Mouse (Mus musculus): ENCODE measurements around the gene Gm49339. TPM values are rescaled to one million over a fixed set of nuclear protein-coding genes. Genes with fewer than 3 reads are reported as not detected.

Gm49339 gene
- polyA plus RNA-seq, 1 experiment from 2014 or later, result 4.0 TPM

- no peak for DNase-seq
Measured at GRCm38 (mm10) chr10:51526633-51527032, 46.2 kb downstream of the Gm49339 start.

GRCm38 (mm10) chr10:51528840-51529434 lies 48.5 kb downstream of the Gm49339 start:
- 27% methylated on average over 8 of the region's 8 CpGs for WGBS (ENCODE audit: insufficient replicate concordance)
- Histone ChIP-seq H3K36me3 (replicated peaks; ENCODE audit: insufficient read depth, low read length) (no peaks in the 10 kb centered on the region), H3K4me2 (ENCODE audit: low read depth, low read length) (no peak overlapping the region), H3K4me3 (ENCODE audit: low read depth, low read length) (no peak overlapping the region), H3K27me3 (ENCODE audit: insufficient read depth, low read length) (no peaks in the 10 kb centered on the region), H3K9me3 (ENCODE audit: low read length) (no peaks in the 10 kb centered on the region), H3K4me1 (ENCODE audit: insufficient read depth) (no peaks in the 10 kb centered on the region), H3K9ac (replicated peaks) (no peak overlapping the region), H3K27ac (ENCODE audit: low read depth) (no peak overlapping the region)
- ATAC-seq (peak; percentile 35; the same call in 1 of the 2 replicates), DNase-seq (no peak)
- no peak for TF ChIP-seq EP300 (IDR thresholded peaks at IDR 0.05; ENCODE audit: low read depth)
- no peak for TF ChIP-seq CTCF (IDR thresholded peaks at IDR 0.05; ENCODE audit: low read depth)

More at GRCm38 (mm10) chr10:51526633-51527032, 46.2 kb downstream of the Gm49339 start:
- peak overlapping the region; percentile 55 for H3K27ac ChIP-seq (ENCODE audit: low read depth)
- 72% methylated on average over 4 of the region's 4 CpGs for WGBS (ENCODE audit: insufficient replicate concordance)
- H3K27me3 ChIP-seq (ENCODE audit: insufficient read depth, low read length), result no peaks in the 10 kb centered on the region
- ATAC-seq, result no peak
- H3K9me3 ChIP-seq (ENCODE audit: low read length), result no peaks in the 10 kb centered on the region
- H3K4me1 ChIP-seq (ENCODE audit: insufficient read depth), result no peaks in the 10 kb centered on the region
- TF ChIP-seq CTCF (IDR thresholded peaks at IDR 0.05; ENCODE audit: low read depth), result no peak
- TF ChIP-seq EP300 (IDR thresholded peaks at IDR 0.05; ENCODE audit: low read depth), result no peak
- peak overlapping the region; percentile 11; the same call in 1 of the 2 replicates for H3K4me3 ChIP-seq (ENCODE audit: low read depth, low read length)
- no peaks in the 10 kb centered on the region for H3K36me3 ChIP-seq (replicated peaks; ENCODE audit: insufficient read depth, low read length)
- H3K9ac ChIP-seq (replicated peaks), result no peak overlapping the region; the same call in 1 of the 2 replicates
- H3K4me2 ChIP-seq (ENCODE audit: low read depth, low read length), result no peak overlapping the region

GRCm38 (mm10) chr10:51529497-51529896 lies 49.1 kb downstream of the Gm49339 start:
- no peak overlapping the region for H3K4me3 ChIP-seq (ENCODE audit: low read depth, low read length)
- DNase-seq, result no peak
- no peaks in the 10 kb centered on the region for H3K27me3 ChIP-seq (ENCODE audit: insufficient read depth, low read length)
- no peak for ATAC-seq
- no peak overlapping the region for H3K9ac ChIP-seq (replicated peaks)
- no peak overlapping the region for H3K27ac ChIP-seq (ENCODE audit: low read depth)
- no peaks in the 10 kb centered on the region for H3K4me1 ChIP-seq (ENCODE audit: insufficient read depth)
- H3K36me3 ChIP-seq (replicated peaks; ENCODE audit: insufficient read depth, low read length), result no peaks in the 10 kb centered on the region
- H3K4me2 ChIP-seq (ENCODE audit: low read depth, low read length), result no peak overlapping the region
- TF ChIP-seq CTCF (IDR thresholded peaks at IDR 0.05; ENCODE audit: low read depth), result no peak
- no peak for TF ChIP-seq EP300 (IDR thresholded peaks at IDR 0.05; ENCODE audit: low read depth)
- H3K9me3 ChIP-seq (ENCODE audit: low read length), result no peaks in the 10 kb centered on the region
- WGBS (ENCODE audit: insufficient replicate concordance), result 65% methylated on average over 3 of the region's 3 CpGs

- no peak overlapping the region for H3K27ac ChIP-seq (ENCODE audit: low read depth)
- no peaks in the 10 kb centered on the region for H3K9me3 ChIP-seq (ENCODE audit: low read length)
- H3K36me3 ChIP-seq (replicated peaks; ENCODE audit: insufficient read depth, low read length), result no peaks in the 10 kb centered on the region
- H3K4me2 ChIP-seq (ENCODE audit: low read depth, low read length), result no peak overlapping the region
- 67% methylated on average over 7 of the region's 7 CpGs for WGBS (ENCODE audit: insufficient replicate concordance)
- TF ChIP-seq CTCF (IDR thresholded peaks at IDR 0.05; ENCODE audit: low read depth) (no peak), EP300 (IDR thresholded peaks at IDR 0.05; ENCODE audit: low read depth) (no peak)
- no peaks in the 10 kb centered on the region for H3K4me1 ChIP-seq (ENCODE audit: insufficient read depth)
- DNase-seq (peak; percentile 22), ATAC-seq (peak; percentile 65)
- H3K4me3 ChIP-seq (ENCODE audit: low read depth, low read length), result no peak overlapping the region
- H3K27me3 ChIP-seq (ENCODE audit: insufficient read depth, low read length), result no peaks in the 10 kb centered on the region
- H3K9ac ChIP-seq (replicated peaks), result no peak overlapping the region
Measured at GRCm38 (mm10) chr10:51530813-51531212, 50.4 kb downstream of the Gm49339 start.

Other genes with a start within 250 kb of the Gm49339 start
- gene Lilr4b, start within 50 bp of the Gm49339 start, polyA plus RNA-seq (2015; fragmentation: Nextera tagmentation; extraction: Ambion mirVana), result 4.0 and 4.4 TPM in 2 replicates
- gene Lilrb4a, start 10.3 kb downstream of the Gm49339 start, polyA plus RNA-seq (2015; fragmentation: Nextera tagmentation; extraction: Ambion mirVana), result 10.2 and 12.1 TPM in 2 replicates
- gene Fam162b, start 109.9 kb downstream of the Gm49339 start, polyA plus RNA-seq (2015; fragmentation: Nextera tagmentation; extraction: Ambion mirVana), result not detected in 2 replicates
- 0.05 TPM in 1 of 2 replicates, not detected in the other for gene Gprc6a, start 150.8 kb downstream of the Gm49339 start, polyA plus RNA-seq (2015; fragmentation: Nextera tagmentation; extraction: Ambion mirVana)
- not detected in 2 replicates for gene Rfx6, start 197.1 kb downstream of the Gm49339 start, polyA plus RNA-seq (2015; fragmentation: Nextera tagmentation; extraction: Ambion mirVana)

Measured in liver, postnatal 0 days (tissue).